Mouse (Mus musculus) intestine, embryonic 15.5 days (tissue): ENCODE measurements at regions not wholly inside any gene's neighbourhood (a gene's known extent, or its start where the extent isn't known, plus 50 kb on each side); places are given as distances from the start of the nearest gene placed in this dataset.

Source experiments
- ATAC-seq: fragments of 200-750 bp; cut with Nextera tagmentation; 2 replicates; pipeline ENCODE4 v1.8.0; 2017; ENCODE audit warnings: moderate TSS enrichment, moderate library complexity
- H3K27ac ChIP-seq: fragments of 300-500 bp; sonication (generic); 2 replicates; pipeline ENCODE4 v1.5.1; 2015; ENCODE audit warnings: mild to moderate bottlenecking, inconsistent platforms
- H3K27me3 ChIP-seq: fragments of 300-500 bp; sonication (generic); replicated peaks from 2 replicates; pipeline ENCODE4 v1.6.1; 2015; ENCODE audit warnings: inconsistent platforms
- H3K36me3 ChIP-seq: fragments of 300-500 bp; sonication (generic); 2 replicates; pipeline ENCODE4 v1.6.1; 2015; ENCODE audit warnings: inconsistent platforms
- H3K4me1 ChIP-seq: fragments of 300-500 bp; sonication (generic); replicated peaks from 2 replicates; pipeline ENCODE4 v1.6.1; 2015; ENCODE audit warnings: inconsistent platforms
- H3K4me2 ChIP-seq: fragments of 300-500 bp; sonication (generic); replicated peaks from 2 replicates; pipeline ENCODE4 v1.6.1; 2015; ENCODE audit warnings: mild to moderate bottlenecking, inconsistent platforms
- H3K4me3 ChIP-seq: fragments of 300-500 bp; sonication (generic); replicated peaks from 2 replicates; pipeline ENCODE4 v1.5.1; 2015; ENCODE audit warnings: inconsistent platforms
- H3K9ac ChIP-seq: fragments of 300-500 bp; sonication (generic); 2 replicates; pipeline ENCODE4 v1.6.1; 2015; ENCODE audit warnings: inconsistent platforms
- H3K9me3 ChIP-seq: fragments of 300-500 bp; sonication (generic); 2 replicates; pipeline ENCODE4 v1.6.1; 2016; ENCODE audit warnings: inconsistent platforms
- WGBS: fragments of 180-500 bp; shearing (Covaris S2); methylation state at CpG from one replicate; pipeline ENCODE4 v1.1.7; 2015; 5-methylcytosine and 5-hydroxymethylcytosine counted together

DNA sequence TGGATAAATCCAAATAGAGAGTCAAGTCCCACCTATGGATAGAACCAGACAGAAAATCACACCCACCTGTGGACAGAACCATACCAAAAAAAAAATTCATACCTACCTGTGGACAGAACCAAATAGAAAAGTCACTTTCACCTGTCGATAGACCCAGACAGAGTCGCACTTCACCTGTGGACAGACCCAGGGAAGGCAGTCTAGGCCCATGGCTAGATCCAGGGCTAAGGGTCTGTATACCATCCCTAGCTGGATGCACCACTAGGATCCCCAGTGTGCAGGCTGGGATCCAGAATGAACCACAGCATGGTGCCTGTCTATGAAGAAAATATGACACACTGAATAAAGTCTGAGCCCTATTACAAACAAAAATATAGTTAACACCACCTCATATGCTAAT, 246.9 kb upstream of the Zdhhc25 start:
- 98% methylated on average over 2 of the region's 2 CpGs for WGBS
- Histone ChIP-seq H3K4me1 (no peaks in the 10 kb centered on the region), H3K36me3 (no peaks in the 10 kb centered on the region), H3K9ac (no peak overlapping the region), H3K27me3 (no peaks in the 10 kb centered on the region), H3K4me2 (no peak overlapping the region), H3K27ac (no peak overlapping the region), H3K9me3 (no peaks in the 10 kb centered on the region), H3K4me3 (no peak overlapping the region)
- no peak for ATAC-seq

GRCm38 (mm10) chr15:88360375-88361035, 239.6 kb upstream of the Zdhhc25 start:
- no peak for ATAC-seq
- Histone ChIP-seq H3K4me3 (no peak overlapping the region), H3K9me3 (no peaks in the 10 kb centered on the region), H3K9ac (no peak overlapping the region), H3K27me3 (no peaks in the 10 kb centered on the region), H3K36me3 (no peaks in the 10 kb centered on the region), H3K4me2 (no peak overlapping the region), H3K4me1 (no peaks in the 10 kb centered on the region), H3K27ac (no peak overlapping the region)
- WGBS = 46% methylated on average over 12 of the region's 12 CpGs

DNA sequence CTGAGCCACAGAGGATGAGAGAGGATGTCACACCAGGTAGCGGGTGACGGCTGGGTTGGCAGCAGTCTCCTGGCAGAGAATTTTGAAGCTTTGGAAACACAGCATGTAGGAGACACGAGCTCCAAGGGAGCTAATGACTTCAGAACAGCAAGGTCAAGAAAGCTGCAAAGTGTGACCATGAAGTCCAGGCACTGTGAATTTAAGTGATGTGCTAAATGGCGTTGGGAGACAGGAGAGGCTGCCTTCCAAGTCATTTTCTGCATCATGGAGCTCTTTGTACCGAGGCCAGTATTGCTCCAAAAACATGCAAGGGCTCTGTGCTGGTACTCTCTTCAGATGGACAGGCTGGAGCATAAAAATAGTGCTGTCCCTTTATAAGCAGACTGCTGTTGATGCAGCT, 238.8 kb upstream of the Zdhhc25 start:
- H3K4me3 ChIP-seq = no peak overlapping the region
- H3K27me3 ChIP-seq = no peaks in the 10 kb centered on the region
- ATAC-seq = no peak
- no peak overlapping the region for H3K9ac ChIP-seq
- WGBS = 79% methylated on average over 5 of the region's 5 CpGs
- H3K27ac ChIP-seq = no peak overlapping the region
- no peak overlapping the region for H3K4me2 ChIP-seq
- no peaks in the 10 kb centered on the region for H3K36me3 ChIP-seq
- no peaks in the 10 kb centered on the region for H3K9me3 ChIP-seq
- no peaks in the 10 kb centered on the region for H3K4me1 ChIP-seq

- 58% methylated on average over 6 of the region's 6 CpGs for WGBS
- H3K4me3 ChIP-seq = no peak overlapping the region
- no peak for ATAC-seq
Measured at GRCm38 (mm10) chr15:88362966-88363365, 237.1 kb upstream of the Zdhhc25 start.

DNA sequence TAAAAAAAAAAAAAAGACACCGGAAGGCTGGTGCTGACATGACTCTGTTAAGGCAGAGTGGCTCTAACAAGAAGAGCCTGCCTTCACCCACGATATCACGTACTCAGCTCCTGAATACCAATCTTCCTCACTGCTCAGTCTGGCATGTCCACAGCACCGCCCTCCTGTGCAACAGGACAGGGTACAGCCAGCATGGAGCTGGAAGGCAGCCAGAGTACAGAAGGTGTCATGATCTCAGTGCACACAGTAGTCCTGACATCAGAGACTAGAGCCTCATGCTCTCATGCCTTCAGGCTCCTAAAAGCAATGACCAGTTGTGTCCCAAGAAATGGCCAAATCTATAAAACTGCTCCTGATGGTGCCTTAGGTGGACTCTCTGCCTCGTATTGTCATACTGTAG, 229.7 kb upstream of the Zdhhc25 start:
- H3K27me3 ChIP-seq = no peaks in the 10 kb centered on the region
- no peaks in the 10 kb centered on the region for H3K4me1 ChIP-seq
- no peak overlapping the region for H3K9ac ChIP-seq
- ATAC-seq = no peak
- H3K4me2 ChIP-seq = no peak overlapping the region
- no peak overlapping the region for H3K27ac ChIP-seq
- no peaks in the 10 kb centered on the region for H3K9me3 ChIP-seq
- no peaks in the 10 kb centered on the region for H3K36me3 ChIP-seq
- 77% methylated on average over 5 of the region's 5 CpGs for WGBS
- H3K4me3 ChIP-seq = no peak overlapping the region

More at GRCm38 (mm10) chr15:88362966-88363365, 237.1 kb upstream of the Zdhhc25 start:
- no peak overlapping the region for H3K9ac ChIP-seq
- H3K9me3 ChIP-seq = no peaks in the 10 kb centered on the region
- H3K36me3 ChIP-seq = no peaks in the 10 kb centered on the region
- H3K27ac ChIP-seq = no peak overlapping the region
- no peaks in the 10 kb centered on the region for H3K4me1 ChIP-seq
- no peaks in the 10 kb centered on the region for H3K27me3 ChIP-seq
- no peak overlapping the region for H3K4me2 ChIP-seq

- H3K9ac ChIP-seq = no peak overlapping the region
- H3K4me1 ChIP-seq = no peaks in the 10 kb centered on the region
- 72% methylated on average over 8 of the region's 8 CpGs for WGBS
- H3K27ac ChIP-seq = no peak overlapping the region
- no peak for ATAC-seq
- no peaks in the 10 kb centered on the region for H3K27me3 ChIP-seq
- H3K36me3 ChIP-seq = no peaks in the 10 kb centered on the region
- no peak overlapping the region for H3K4me2 ChIP-seq
- H3K9me3 ChIP-seq = no peaks in the 10 kb centered on the region
- H3K4me3 ChIP-seq = no peak overlapping the region
Measured at GRCm38 (mm10) chr15:88372039-88372438, 228.1 kb upstream of the Zdhhc25 start.

DNA sequence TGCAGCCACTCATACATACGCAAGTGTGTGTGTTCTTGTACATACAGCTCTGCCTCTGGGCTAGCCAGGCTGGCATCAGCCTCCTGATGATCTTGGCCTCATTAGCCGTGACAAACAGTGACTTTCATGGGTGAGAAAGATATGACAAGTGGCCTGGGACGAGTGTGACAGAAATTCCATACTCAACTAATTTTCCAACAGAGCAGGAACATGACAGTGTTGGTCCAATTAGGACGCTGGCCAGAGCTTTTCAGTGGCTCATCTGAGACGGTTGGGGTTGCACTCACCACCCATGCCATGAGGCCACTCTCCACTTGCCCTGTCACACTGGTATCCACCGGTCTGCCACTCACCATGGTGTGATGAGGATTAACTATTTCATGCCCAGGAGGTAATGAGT, 226.2 kb upstream of the Zdhhc25 start:
- WGBS = 64% methylated on average over 6 of the region's 6 CpGs
- Histone ChIP-seq H3K27me3 (no peaks in the 10 kb centered on the region), H3K36me3 (no peaks in the 10 kb centered on the region), H3K4me1 (no peaks in the 10 kb centered on the region), H3K4me3 (no peak overlapping the region), H3K27ac (no peak overlapping the region), H3K4me2 (no peak overlapping the region), H3K9ac (no peak overlapping the region), H3K9me3 (no peaks in the 10 kb centered on the region)
- ATAC-seq = no peak

DNA sequence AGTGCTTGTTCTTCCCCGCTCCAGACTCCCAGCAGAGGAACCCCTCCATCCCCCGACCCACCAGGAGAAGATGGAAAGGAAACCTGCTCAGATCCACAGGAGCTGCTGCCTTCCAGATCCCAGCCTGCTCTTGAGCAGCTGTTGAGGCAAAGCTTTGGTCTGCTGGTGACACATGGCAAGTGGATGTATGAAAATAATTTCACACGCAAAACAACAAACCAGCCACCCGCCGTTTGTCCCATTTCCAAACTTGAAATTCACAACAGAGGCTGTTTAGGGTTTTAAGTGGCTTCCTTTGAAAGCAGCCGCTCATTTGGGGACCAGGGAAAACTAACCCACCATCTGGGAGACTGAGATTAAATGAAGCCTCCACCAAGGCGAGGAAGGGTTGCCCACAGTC, 220.8 kb upstream of the Zdhhc25 start:
- H3K4me3 ChIP-seq = no peak overlapping the region
- no peak for ATAC-seq
- H3K27ac ChIP-seq = no peak overlapping the region
- WGBS = 66% methylated on average over 7 of the region's 7 CpGs
- no peaks in the 10 kb centered on the region for H3K4me1 ChIP-seq
- H3K9ac ChIP-seq = no peak overlapping the region
- H3K27me3 ChIP-seq = no peaks in the 10 kb centered on the region
- H3K36me3 ChIP-seq = no peaks in the 10 kb centered on the region
- H3K9me3 ChIP-seq = no peaks in the 10 kb centered on the region
- H3K4me2 ChIP-seq = no peak overlapping the region

- no peaks in the 10 kb centered on the region for H3K27me3 ChIP-seq
- no peak overlapping the region for H3K4me3 ChIP-seq
- no peak overlapping the region for H3K27ac ChIP-seq
- no peaks in the 10 kb centered on the region for H3K9me3 ChIP-seq
- ATAC-seq = no peak
- 22% methylated on average over 6 of the region's 6 CpGs for WGBS
- no peaks in the 10 kb centered on the region for H3K36me3 ChIP-seq
- H3K9ac ChIP-seq = no peak overlapping the region
- H3K4me2 ChIP-seq = no peak overlapping the region
- H3K4me1 ChIP-seq = no peaks in the 10 kb centered on the region
Measured at GRCm38 (mm10) chr15:88379951-88380623, 220.0 kb upstream of the Zdhhc25 start.

GRCm38 (mm10) chr15:88381419-88381818, 218.7 kb upstream of the Zdhhc25 start:
- Histone ChIP-seq H3K27me3 (no peaks in the 10 kb centered on the region), H3K9me3 (no peaks in the 10 kb centered on the region), H3K4me1 (no peaks in the 10 kb centered on the region), H3K27ac (no peak overlapping the region), H3K9ac (no peak overlapping the region), H3K4me2 (no peak overlapping the region), H3K4me3 (no peak overlapping the region), H3K36me3 (no peaks in the 10 kb centered on the region)
- 32% methylated on average over 10 of the region's 10 CpGs for WGBS
- ATAC-seq = no peak

GRCm38 (mm10) chr15:88385943-88386342, 214.2 kb upstream of the Zdhhc25 start:
- no peak for ATAC-seq
- no peaks in the 10 kb centered on the region for H3K4me1 ChIP-seq
- H3K36me3 ChIP-seq = no peaks in the 10 kb centered on the region
- H3K4me3 ChIP-seq = no peak overlapping the region
- no peak overlapping the region for H3K27ac ChIP-seq
- WGBS = 79% methylated on average over 2 of the region's 2 CpGs
- H3K9me3 ChIP-seq = no peaks in the 10 kb centered on the region
- no peak overlapping the region for H3K4me2 ChIP-seq
- no peak overlapping the region for H3K9ac ChIP-seq
- no peaks in the 10 kb centered on the region for H3K27me3 ChIP-seq

- ATAC-seq = no peak
- no peak overlapping the region for H3K27ac ChIP-seq
- 80% methylated on average over 6 of the region's 6 CpGs for WGBS
- H3K27me3 ChIP-seq = no peaks in the 10 kb centered on the region
- H3K4me2 ChIP-seq = no peak overlapping the region
- no peaks in the 10 kb centered on the region for H3K36me3 ChIP-seq
- H3K4me1 ChIP-seq = no peaks in the 10 kb centered on the region
- no peak overlapping the region for H3K4me3 ChIP-seq
- no peaks in the 10 kb centered on the region for H3K9me3 ChIP-seq
- H3K9ac ChIP-seq = no peak overlapping the region
Measured at GRCm38 (mm10) chr15:88386711-88387110, 213.4 kb upstream of the Zdhhc25 start.

DNA sequence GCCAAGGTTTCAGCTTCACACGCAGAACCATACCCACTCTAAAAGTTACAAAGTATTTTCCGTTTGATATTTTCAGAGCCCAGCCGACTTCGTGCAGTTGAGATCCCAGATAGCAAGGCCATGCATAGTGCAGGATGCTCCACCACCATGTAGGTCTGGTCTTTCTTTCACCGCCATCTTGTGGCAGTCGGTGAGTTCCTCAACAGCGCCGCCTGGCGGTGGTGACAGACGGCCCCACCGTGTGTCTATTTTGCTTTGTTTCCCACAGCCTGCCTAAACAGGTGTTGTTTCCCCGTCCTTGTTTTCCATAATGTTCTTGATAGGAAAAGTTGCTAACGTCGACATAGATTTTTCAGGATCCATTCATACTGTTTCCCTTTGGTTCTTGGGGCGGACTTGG, 208.3 kb upstream of the Zdhhc25 start:
- H3K36me3 ChIP-seq = no peaks in the 10 kb centered on the region
- no peak overlapping the region for H3K4me2 ChIP-seq
- 81% methylated on average over 15 of the region's 15 CpGs for WGBS
- no peaks in the 10 kb centered on the region for H3K27me3 ChIP-seq
- no peaks in the 10 kb centered on the region for H3K4me1 ChIP-seq
- no peak for ATAC-seq
- no peaks in the 10 kb centered on the region for H3K9me3 ChIP-seq
- H3K4me3 ChIP-seq = no peak overlapping the region
- H3K27ac ChIP-seq = no peak overlapping the region
- no peak overlapping the region for H3K9ac ChIP-seq
